Mouse (Mus musculus) CH12.LX (cell line): Measurements from ENCODE around the gene Igsf21. TPM values are rescaled to one million over a fixed set of nuclear protein-coding genes. Genes with fewer than 3 reads are reported as not detected.

ENCODE experiments used
- DNase-seq: peaks from one replicate; pipeline ENCODE4 v3.0.0-alpha.2; 2013; ENCODE audit errors: extremely low read depth
- H3K27ac ChIP-seq: 2 replicates; pipeline ENCODE4 v1.5.1; 2012; ENCODE audit warnings: low read depth, mild to moderate bottlenecking, control low read depth, moderate library complexity; ENCODE audit not compliant: insufficient read depth
- H3K27me3 ChIP-seq: replicated peaks from 2 replicates; pipeline ENCODE3; 2012; ENCODE audit warnings: inconsistent platforms
- H3K36me3 ChIP-seq, 2 experiments: replicated peaks in 1 of 2; 2 replicates each; pipeline versions ENCODE3 to v1.6.1; 2012; ENCODE audit warnings: inconsistent platforms in 1 of 2, low read length in 1 of 2, mild to moderate bottlenecking in 1 of 2, mixed read lengths in 1 of 2, moderate library complexity in 1 of 2; ENCODE audit not compliant: control insufficient read depth in 1 of 2, insufficient read depth in 1 of 2
- H3K4me1 ChIP-seq, 2 experiments: 2 replicates each; pipeline ENCODE4 v1.6.1; 2012; ENCODE audit warnings: inconsistent platforms in 1 of 2, moderate library complexity in 1 of 2; ENCODE audit not compliant: insufficient read depth in 2 of 2, control insufficient read depth in 1 of 2
- H3K4me2 ChIP-seq: 2 replicates; pipeline ENCODE4 v1.6.1; 2012; ENCODE audit warnings: low read depth, mild to moderate bottlenecking, control low read depth; ENCODE audit not compliant: poor library complexity, insufficient read depth, severe bottlenecking
- H3K4me3 ChIP-seq, 3 experiments: fragments of 150-350 bp in 1 of 3; sonication (generic) in 1 of 3; replicated peaks in 1 of 3; 2 replicates each; pipeline versions ENCODE3 to v1.5.1; 2011 to 2012; ENCODE audit warnings: low read depth in 2 of 3, low read length in 2 of 3, mild to moderate bottlenecking in 2 of 3, moderate library complexity in 2 of 3, control low read depth in 1 of 3, improper control_type of control experiment in 1 of 3, inconsistent platforms in 1 of 3, mixed read lengths in 1 of 3; ENCODE audit not compliant: poor library complexity in 1 of 3
- H3K79me2 ChIP-seq: replicated peaks from 2 replicates; pipeline ENCODE4 v1.6.1; 2012; ENCODE audit warnings: mild to moderate bottlenecking, moderate library complexity; ENCODE audit not compliant: control insufficient read depth, poor library complexity, insufficient read depth, severe bottlenecking; ENCODE audit errors: extremely low read depth
- H3K9ac ChIP-seq: 2 replicates; pipeline ENCODE4 v1.6.1; 2012; ENCODE audit warnings: low read depth, mild to moderate bottlenecking, control low read depth, moderate library complexity; ENCODE audit not compliant: insufficient read depth
- H3K9me3 ChIP-seq: replicated peaks from 2 replicates; pipeline ENCODE3; 2012; ENCODE audit warnings: low read length, inconsistent platforms, mixed read lengths
- BHLHE40 ChIP-seq: IDR thresholded peaks from 2 replicates; pipeline ENCODE4 v1.6.1; 2011; ENCODE audit warnings: mild to moderate bottlenecking, low read depth, low read length, improper control_type of control experiment
- CHD1 ChIP-seq: IDR thresholded peaks from 2 replicates; pipeline ENCODE4 v1.6.1; 2012; ENCODE audit warnings: low read depth, low read length, improper control_type of control experiment, inconsistent platforms
- CHD2 ChIP-seq: IDR thresholded peaks from 2 replicates; pipeline ENCODE4 v1.6.1; 2011; ENCODE audit warnings: low read length, improper control_type of control experiment
- E2F4 ChIP-seq: IDR thresholded peaks from 2 replicates; pipeline ENCODE4 v1.6.1; 2011; ENCODE audit warnings: low read depth, low read length, improper control_type of control experiment; ENCODE audit not compliant: insufficient replicate concordance
- ELF1 ChIP-seq: IDR thresholded peaks from 2 replicates; pipeline ENCODE4 v1.6.1; 2014; ENCODE audit warnings: low read depth, mild to moderate bottlenecking, inconsistent platforms, low read length, improper control_type of control experiment
- ETS1 ChIP-seq: conservative IDR thresholded peaks from 2 replicates; pipeline ENCODE4 v1.6.1; 2012; ENCODE audit warnings: low read depth, mild to moderate bottlenecking, inconsistent platforms, low read length, improper control_type of control experiment, moderate library complexity
- JUN ChIP-seq: IDR thresholded peaks from 2 replicates; pipeline ENCODE4 v1.6.1; 2011; ENCODE audit warnings: low read depth, mild to moderate bottlenecking, low read length, improper control_type of control experiment, moderate library complexity; ENCODE audit not compliant: insufficient read depth
- KAT2A ChIP-seq: IDR thresholded peaks from 2 replicates; pipeline ENCODE4 v1.6.1; 2012; ENCODE audit warnings: low read length, improper control_type of control experiment, inconsistent platforms; ENCODE audit not compliant: insufficient replicate concordance
- MAX ChIP-seq: IDR thresholded peaks from 2 replicates; pipeline ENCODE4 v1.6.1; 2011; ENCODE audit warnings: low read length, improper control_type of control experiment
- MAZ ChIP-seq: IDR thresholded peaks from 2 replicates; pipeline ENCODE4 v1.6.1; 2012; ENCODE audit warnings: low read depth, mild to moderate bottlenecking, inconsistent platforms, low read length, improper control_type of control experiment, moderate library complexity
- MEF2A ChIP-seq: IDR thresholded peaks from 2 replicates; pipeline ENCODE4 v1.6.1; 2014; ENCODE audit warnings: low read depth, mild to moderate bottlenecking, inconsistent platforms, low read length, improper control_type of control experiment, borderline replicate concordance
- MYC ChIP-seq: IDR thresholded peaks from 2 replicates; pipeline ENCODE4 v1.6.1; 2011; ENCODE audit warnings: low read depth, mild to moderate bottlenecking, improper control_type of control experiment, low read length
- NELFE ChIP-seq: IDR thresholded peaks from 2 replicates; pipeline ENCODE4 v1.6.1; 2011; ENCODE audit warnings: low read depth, low read length, improper control_type of control experiment
- POLR2AphosphoS2 ChIP-seq: IDR thresholded peaks from 2 replicates; pipeline ENCODE4 v1.6.1; 2011; ENCODE audit warnings: low read depth, low read length, improper control_type of control experiment
- RAD21 ChIP-seq: IDR thresholded peaks from 2 replicates; pipeline ENCODE4 v1.6.1; 2011; ENCODE audit warnings: low read depth, mild to moderate bottlenecking, low read length, improper control_type of control experiment, moderate library complexity
- RCOR1 ChIP-seq: conservative IDR thresholded peaks from 2 replicates; pipeline ENCODE4 v1.6.1; 2012; ENCODE audit warnings: low read depth, mild to moderate bottlenecking, inconsistent platforms, low read length, improper control_type of control experiment
- SIN3A ChIP-seq: IDR thresholded peaks from 2 replicates; pipeline ENCODE4 v1.6.1; 2012; ENCODE audit warnings: low read length, improper control_type of control experiment, inconsistent platforms
- TCF12 ChIP-seq: IDR thresholded peaks from 2 replicates; pipeline ENCODE4 v1.6.1; 2014; ENCODE audit warnings: low read depth, mild to moderate bottlenecking, inconsistent platforms, low read length, improper control_type of control experiment
- UBTF ChIP-seq: IDR thresholded peaks from 2 replicates; pipeline ENCODE4 v1.6.1; 2012; ENCODE audit warnings: low read depth, mild to moderate bottlenecking, inconsistent platforms, low read length, improper control_type of control experiment, moderate library complexity
- ZC3H11A ChIP-seq: IDR thresholded peaks from 2 replicates; pipeline ENCODE4 v1.6.1; 2012; ENCODE audit warnings: low read depth, mild to moderate bottlenecking, inconsistent platforms, low read length, improper control_type of control experiment
- ZKSCAN1 ChIP-seq: IDR thresholded peaks from 2 replicates; pipeline ENCODE4 v1.6.1; 2012; ENCODE audit warnings: low read depth, inconsistent platforms, low read length, improper control_type of control experiment, borderline replicate concordance
- dilution Hi-C: fragments of 300-500 bp; cut with MboI; formaldehyde crosslinking; loops from 2 replicates; pipeline ENCODE4 v1.14.3; 2020; ENCODE audit warnings: low sequenced_read_pairs; ENCODE audit not compliant: extremely low pct_unique_long_range_greater_than_20kb, extremely low pct_ligation_motif_present
- in situ Hi-C: fragments of 300-500 bp; cut with MboI; formaldehyde crosslinking; loops from 3 replicates; pipeline ENCODE4 v1.14.3; 2019; ENCODE audit warnings: low sequenced_read_pairs, low pct_ligation_motif_present, low pct_unique_long_range_greater_than_20kb, mixed read lengths
- polyA plus RNA-seq: library from polyadenylated mRNA; unstranded; fragments of >175 nt; gene quantifications from 2 replicates; pipeline ENCODE4 v1.2.1, GENCODE M21; 2012; ENCODE audit warnings: low read depth; ENCODE audit not compliant: insufficient read length
- total RNA-seq, 2 experiments: library from RNA; depleted of rRNA; stranded (reverse); fragments of 300-350 nt in 1 of 2; fragments of >200 nt in 1 of 2; gene quantifications; 2 replicates each; pipeline ENCODE4 v1.2.3; 2012 to 2014

The Igsf21 gene
- total and polyA plus RNA-seq, 3 experiments, result not detected

GRCm38 (mm10) chr4:140103341-140104027, 143.1 kb downstream of the Igsf21 start:
- Histone ChIP-seq H3K9ac (no peak overlapping the region), H3K27me3 (no peaks in the 10 kb centered on the region), H3K79me2 (no peaks in the 10 kb centered on the region), H3K27ac (no peak overlapping the region), H3K4me2 (no peak overlapping the region), H3K4me3 (no peak overlapping the region), H3K4me1 (peaks cover 0 to 3% of the 10 kb centered on the region in 2 experiments; a peak in 1 of 4 replicates), H3K36me3 (no peaks in the 10 kb centered on the region), H3K9me3 (peaks cover 45% of the 10 kb centered on the region)
- dilution Hi-C loops (no loop called here), in situ Hi-C loops (no loop called here)
- no peak for DNase-seq
- TF ChIP-seq POLR2AphosphoS2, result no peak
- no peak for TF ChIP-seq JUN
- no peak for TF ChIP-seq ZKSCAN1
- TF ChIP-seq BHLHE40, result no peak
- TF ChIP-seq CHD1, result no peak
- TF ChIP-seq MAZ, result no peak
- no peak for TF ChIP-seq SIN3A
- no peak for TF ChIP-seq ZC3H11A
- no peak for TF ChIP-seq MAX

- TF ChIP-seq RAD21 (no peak), CHD2 (no peak), KAT2A (no peak), UBTF (no peak), CHD1 (no peak), ETS1 (no peak), TCF12 (no peak), MYC (no peak), ELF1 (no peak), MEF2A (no peak), BHLHE40 (no peak), NELFE (no peak), RCOR1 (no peak), E2F4 (no peak), SIN3A (no peak)
- Histone ChIP-seq H3K9me3 (peaks cover 40% of the 10 kb centered on the region), H3K4me3 (no peak overlapping the region), H3K27ac (no peak overlapping the region), H3K79me2 (no peaks in the 10 kb centered on the region), H3K4me2 (no peak overlapping the region), H3K9ac (no peak overlapping the region), H3K27me3 (no peaks in the 10 kb centered on the region), H3K4me1 (peaks cover 0 to 3% of the 10 kb centered on the region in 2 experiments; a peak in 1 of 4 replicates), H3K36me3 (no peaks in the 10 kb centered on the region)
- in situ Hi-C loops (no loop called here), dilution Hi-C loops (no loop called here)
- DNase-seq, result no peak
Observed at GRCm38 (mm10) chr4:140102581-140103200, 143.9 kb downstream of the Igsf21 start.
